Mouse (Mus musculus): ENCODE data around the gene Itga8.

DNA sequence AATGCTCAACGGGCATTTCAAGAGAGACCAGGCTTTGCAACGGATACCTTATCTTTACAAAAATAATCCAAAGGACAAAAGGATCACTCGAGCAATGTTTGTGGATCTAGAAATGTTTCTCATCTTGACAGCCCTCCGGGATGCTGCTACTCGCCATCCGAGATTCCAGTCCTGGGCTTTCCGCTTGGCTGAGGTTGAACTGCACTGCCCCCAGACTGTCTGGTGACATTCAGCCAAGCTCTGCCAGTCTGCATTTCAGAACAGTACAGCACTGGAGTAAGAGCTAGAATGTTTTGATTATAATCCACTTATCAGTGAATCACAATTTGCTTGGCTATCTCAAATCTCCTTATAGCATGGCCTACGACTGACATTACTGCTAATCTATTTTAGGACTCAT lies 8.3 kb downstream of the Itga8 start:
- TF ChIP-seq CTCF (conservative IDR thresholded peaks at IDR 0.05; ENCODE audit: low read length), result no peak
- TF ChIP-seq NANOG (IDR thresholded peaks at IDR 0.05; ENCODE audit: borderline replicate concordance, low read length), result no peak

Measured in E14TG2a.4 (cell line).